Mouse (Mus musculus): ENCODE measurements at regions not wholly inside any gene's neighbourhood (a gene's known extent, or its start where the extent isn't known, plus 50 kb on each side); places are given as distances from the start of the nearest gene placed in this dataset.
"Not testable (repeated sequence)": the region's sequence is repeated elsewhere in the genome, so short reads cannot be mapped to it uniquely, and the experiment has no call there.

DNA sequence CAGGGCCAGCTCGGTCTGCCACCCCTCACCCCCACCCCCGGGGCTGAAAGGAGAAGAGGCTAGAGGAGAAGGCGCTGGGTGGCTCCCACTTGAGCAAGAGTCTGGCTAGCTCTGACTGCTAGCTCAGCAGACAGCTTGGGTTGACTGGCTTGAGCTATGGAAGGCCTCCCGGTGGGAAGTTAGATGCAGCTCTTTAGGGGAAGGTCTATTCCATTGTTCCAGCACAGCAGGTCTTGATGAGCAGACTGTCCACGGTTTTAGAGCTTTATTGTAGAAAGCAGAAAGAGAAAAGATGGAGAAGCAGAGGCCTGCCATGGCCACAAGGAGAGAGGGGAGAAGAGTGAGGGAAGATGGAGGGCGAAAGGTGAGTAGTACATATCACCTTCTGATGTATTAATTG, 190.9 kb upstream of the Col8a1 start:
- Histone ChIP-seq H3K4me3 (ENCODE audit: low read depth, low read length) (no peak overlapping the region), H3K27ac (ENCODE audit: low read depth, low read length) (no peak overlapping the region), H3K4me2 (ENCODE audit: low read depth, low read length) (no peak overlapping the region), H3K9me3 (ENCODE audit: control insufficient read depth, low read length) (no peaks in the 10 kb centered on the region), H3K36me3 (ENCODE audit: control insufficient read depth, insufficient read depth, low read length) (no peaks in the 10 kb centered on the region), H3K27me3 (ENCODE audit: control insufficient read depth, insufficient read depth, low read length) (no peaks in the 10 kb centered on the region), H3K9ac (replicated peaks; ENCODE audit: low read depth, low read length) (no peak overlapping the region), H3K4me1 (ENCODE audit: control insufficient read depth, insufficient read depth, low read length) (no peaks in the 10 kb centered on the region)
- peak; percentile 24; the same call in 1 of the 2 replicates for ATAC-seq (ENCODE audit: low read depth)
- 21% methylated on average over 6 of the region's 6 CpGs for WGBS

DNA sequence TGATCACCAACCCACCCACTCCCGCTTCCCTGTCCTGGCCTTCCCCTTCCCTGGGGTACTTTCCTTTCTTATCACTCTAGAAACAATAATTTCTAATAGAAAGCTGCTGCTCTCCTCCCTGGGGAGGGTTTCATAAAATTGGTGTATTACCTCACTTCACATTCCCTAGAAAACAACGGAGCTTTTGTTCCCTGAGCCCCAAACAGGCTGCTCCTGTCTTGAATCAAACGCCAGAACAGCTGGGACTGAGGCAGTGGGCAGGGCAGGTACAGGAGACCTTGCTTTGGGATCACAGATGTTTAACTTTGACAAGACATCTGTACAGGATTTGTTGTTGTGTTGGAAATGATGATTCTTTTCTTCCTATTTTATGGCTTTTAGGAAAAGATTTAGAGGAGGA, 192.8 kb upstream of the Col8a1 start:
- no peaks in the 10 kb centered on the region for H3K36me3 ChIP-seq (ENCODE audit: control insufficient read depth, insufficient read depth, low read length)
- H3K4me3 ChIP-seq (ENCODE audit: low read depth, low read length) = no peak overlapping the region
- no peaks in the 10 kb centered on the region for H3K9me3 ChIP-seq (ENCODE audit: control insufficient read depth, low read length)
- no peaks in the 10 kb centered on the region for H3K27me3 ChIP-seq (ENCODE audit: control insufficient read depth, insufficient read depth, low read length)
- no peak for ATAC-seq (ENCODE audit: low read depth)
- no peak overlapping the region for H3K9ac ChIP-seq (replicated peaks; ENCODE audit: low read depth, low read length)
- WGBS = 35% methylated on average over 3 of the region's 3 CpGs
- no peaks in the 10 kb centered on the region for H3K4me1 ChIP-seq (ENCODE audit: control insufficient read depth, insufficient read depth, low read length)
- no peak overlapping the region for H3K4me2 ChIP-seq (ENCODE audit: low read depth, low read length)
- H3K27ac ChIP-seq (ENCODE audit: low read depth, low read length) = no peak overlapping the region

DNA sequence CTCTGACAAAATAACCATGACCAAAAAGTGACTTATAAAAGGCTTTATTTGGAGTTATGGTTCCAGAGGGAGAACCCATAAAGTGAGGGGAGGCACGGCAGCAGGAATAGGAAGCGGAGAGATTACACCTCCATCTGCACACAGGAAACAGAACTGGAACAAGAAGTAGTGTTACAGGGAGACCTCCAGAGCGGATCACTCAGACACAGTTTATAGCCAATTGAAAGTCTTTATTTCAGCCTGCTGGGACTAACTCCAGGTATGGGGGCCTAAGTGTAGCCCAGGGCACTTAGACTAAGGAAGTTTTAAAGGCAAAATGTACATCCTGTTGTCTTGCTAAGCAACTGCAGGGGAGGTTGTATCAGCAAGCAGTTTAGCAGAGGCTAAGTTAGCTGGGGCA, 195.1 kb upstream of the Col8a1 start:
- no peaks in the 10 kb centered on the region for H3K36me3 ChIP-seq (ENCODE audit: control insufficient read depth, insufficient read depth, low read length)
- no peaks in the 10 kb centered on the region for H3K9me3 ChIP-seq (ENCODE audit: control insufficient read depth, low read length)
- ATAC-seq (ENCODE audit: low read depth) = no peak
- no peak overlapping the region for H3K27ac ChIP-seq (ENCODE audit: low read depth, low read length)
- no peaks in the 10 kb centered on the region for H3K27me3 ChIP-seq (ENCODE audit: control insufficient read depth, insufficient read depth, low read length)
- H3K4me1 ChIP-seq (ENCODE audit: control insufficient read depth, insufficient read depth, low read length) = no peaks in the 10 kb centered on the region
- H3K4me2 ChIP-seq (ENCODE audit: low read depth, low read length) = no peak overlapping the region
- 74% methylated on average over 3 of the region's 3 CpGs for WGBS
- no peak overlapping the region for H3K4me3 ChIP-seq (ENCODE audit: low read depth, low read length)
- no peak overlapping the region for H3K9ac ChIP-seq (replicated peaks; ENCODE audit: low read depth, low read length)

DNA sequence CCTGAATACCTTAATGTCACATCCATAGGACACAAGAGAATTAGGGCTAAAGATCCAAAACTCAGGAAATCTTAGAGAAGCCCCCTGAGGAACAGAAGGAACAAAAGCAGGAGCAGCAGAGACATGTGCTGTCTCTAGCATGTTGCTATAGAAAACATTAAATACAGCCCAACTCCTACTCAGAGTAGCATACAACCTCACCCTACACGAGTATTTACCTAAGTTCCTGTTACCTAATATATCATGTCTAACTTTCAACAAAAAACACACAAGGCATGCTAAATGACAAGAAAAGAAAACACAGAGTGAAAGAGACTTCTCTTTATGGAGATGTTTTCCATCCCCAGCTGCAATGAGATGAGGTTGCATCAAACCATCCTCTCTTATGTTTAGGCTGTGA, 216.4 kb upstream of the Col8a1 start:
- 64% methylated on average over 1 of the region's 1 CpGs for WGBS
- Histone ChIP-seq H3K27me3 (ENCODE audit: control insufficient read depth, insufficient read depth, low read length) (no peaks in the 10 kb centered on the region), H3K9me3 (ENCODE audit: control insufficient read depth, low read length) (no peaks in the 10 kb centered on the region)

DNA sequence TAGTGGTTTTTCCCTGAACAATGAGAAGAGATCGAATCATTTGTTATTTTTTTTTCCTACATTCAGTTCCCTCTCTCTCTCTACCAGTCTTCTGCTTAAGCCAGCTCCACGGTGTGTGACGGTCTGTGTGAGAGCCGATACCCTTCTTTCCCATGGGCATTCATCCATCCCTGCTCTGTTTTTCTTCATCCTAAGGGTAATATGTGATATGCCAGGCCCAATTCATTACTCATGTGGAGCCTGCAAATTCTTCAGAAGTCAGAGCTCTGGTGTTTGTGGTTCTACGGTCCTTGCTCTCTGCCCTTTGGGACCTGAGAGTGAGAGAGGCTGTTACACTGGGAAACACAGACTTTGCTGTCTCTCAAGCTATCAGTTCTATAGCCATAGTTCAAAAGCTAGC, 229.6 kb upstream of the Col8a1 start:
- WGBS = 72% methylated on average over 5 of the region's 5 CpGs
- no peaks in the 10 kb centered on the region for H3K36me3 ChIP-seq (ENCODE audit: control insufficient read depth, insufficient read depth, low read length)
- H3K4me2 ChIP-seq (ENCODE audit: low read depth, low read length) = no peak overlapping the region
- H3K4me1 ChIP-seq (ENCODE audit: control insufficient read depth, insufficient read depth, low read length) = no peaks in the 10 kb centered on the region
- no peak overlapping the region for H3K27ac ChIP-seq (ENCODE audit: low read depth, low read length)
- H3K9me3 ChIP-seq (ENCODE audit: control insufficient read depth, low read length) = no peaks in the 10 kb centered on the region
- H3K9ac ChIP-seq (replicated peaks; ENCODE audit: low read depth, low read length) = no peak overlapping the region
- no peak for ATAC-seq (ENCODE audit: low read depth)
- no peaks in the 10 kb centered on the region for H3K27me3 ChIP-seq (ENCODE audit: control insufficient read depth, insufficient read depth, low read length)
- H3K4me3 ChIP-seq (ENCODE audit: low read depth, low read length) = no peak overlapping the region

More for the DNA sequence above, 216.4 kb upstream of the Col8a1 start:
- Histone ChIP-seq H3K36me3 (ENCODE audit: control insufficient read depth, insufficient read depth, low read length) (no peaks in the 10 kb centered on the region), H3K9ac (replicated peaks; ENCODE audit: low read depth, low read length) (no peak overlapping the region), H3K4me1 (ENCODE audit: control insufficient read depth, insufficient read depth, low read length) (no peaks in the 10 kb centered on the region), H3K4me3 (ENCODE audit: low read depth, low read length) (no peak overlapping the region), H3K27ac (ENCODE audit: low read depth, low read length) (no peak overlapping the region), H3K4me2 (ENCODE audit: low read depth, low read length) (no peak overlapping the region)
- no peak for ATAC-seq (ENCODE audit: low read depth)

DNA sequence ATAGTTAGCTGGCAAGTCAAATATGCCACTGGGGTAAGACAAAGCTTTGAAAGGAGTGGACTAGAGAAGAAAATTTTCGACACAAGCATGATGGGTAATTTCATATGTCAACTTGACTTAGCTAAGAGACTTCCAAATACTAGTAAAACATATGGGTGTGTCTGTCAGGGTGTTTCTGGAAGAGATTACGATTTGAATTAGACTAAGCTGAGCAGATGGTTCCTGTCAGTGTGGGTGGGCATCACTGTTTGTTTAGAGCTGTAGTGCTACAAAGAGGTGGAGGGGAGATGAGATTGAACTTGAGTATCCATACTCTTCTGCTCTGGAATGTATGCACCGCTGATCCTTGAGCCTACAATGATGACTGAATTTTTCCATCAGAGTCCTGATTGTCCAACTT, 251.2 kb upstream of the Col8a1 start:
- Histone ChIP-seq H3K4me3 (ENCODE audit: low read depth, low read length) (no peak overlapping the region), H3K4me2 (ENCODE audit: low read depth, low read length) (no peak overlapping the region), H3K27me3 (ENCODE audit: control insufficient read depth, insufficient read depth, low read length) (no peaks in the 10 kb centered on the region), H3K36me3 (ENCODE audit: control insufficient read depth, insufficient read depth, low read length) (no peaks in the 10 kb centered on the region), H3K9ac (replicated peaks; ENCODE audit: low read depth, low read length) (no peak overlapping the region), H3K9me3 (ENCODE audit: control insufficient read depth, low read length) (no peaks in the 10 kb centered on the region), H3K27ac (ENCODE audit: low read depth, low read length) (no peak overlapping the region), H3K4me1 (ENCODE audit: control insufficient read depth, insufficient read depth, low read length) (no peaks in the 10 kb centered on the region)
- ATAC-seq (ENCODE audit: low read depth) = no peak
- 84% methylated on average over 3 of the region's 3 CpGs for WGBS

DNA sequence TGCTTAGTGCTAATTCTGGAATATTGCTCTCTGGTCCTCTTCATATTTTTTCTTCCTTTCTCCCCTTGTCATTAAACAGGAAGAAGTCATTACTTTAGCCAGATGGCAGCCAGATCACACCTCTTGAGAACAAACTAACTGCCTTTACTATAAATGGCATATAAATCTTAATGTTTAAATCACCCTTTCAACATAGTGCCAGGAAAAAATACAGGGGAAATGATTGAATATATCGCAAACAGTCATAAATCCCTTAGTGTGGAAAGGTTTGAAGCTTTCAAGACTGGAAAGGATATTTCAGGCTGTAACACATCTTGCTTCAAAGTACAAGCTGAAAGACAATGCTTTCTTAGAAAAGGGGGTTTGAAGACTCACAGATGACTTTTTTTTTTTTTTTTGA, 259.0 kb upstream of the Col8a1 start:
- no peak for ATAC-seq (ENCODE audit: low read depth)
- H3K4me2 ChIP-seq (ENCODE audit: low read depth, low read length) = no peak overlapping the region
- H3K9me3 ChIP-seq (ENCODE audit: control insufficient read depth, low read length) = no peaks in the 10 kb centered on the region
- H3K4me1 ChIP-seq (ENCODE audit: control insufficient read depth, insufficient read depth, low read length) = no peaks in the 10 kb centered on the region
- H3K9ac ChIP-seq (replicated peaks; ENCODE audit: low read depth, low read length) = no peak overlapping the region
- no peaks in the 10 kb centered on the region for H3K36me3 ChIP-seq (ENCODE audit: control insufficient read depth, insufficient read depth, low read length)
- 67% methylated on average over 1 of the region's 1 CpGs for WGBS
- no peak overlapping the region for H3K4me3 ChIP-seq (ENCODE audit: low read depth, low read length)
- H3K27me3 ChIP-seq (ENCODE audit: control insufficient read depth, insufficient read depth, low read length) = no peaks in the 10 kb centered on the region
- H3K27ac ChIP-seq (ENCODE audit: low read depth, low read length) = no peak overlapping the region

DNA sequence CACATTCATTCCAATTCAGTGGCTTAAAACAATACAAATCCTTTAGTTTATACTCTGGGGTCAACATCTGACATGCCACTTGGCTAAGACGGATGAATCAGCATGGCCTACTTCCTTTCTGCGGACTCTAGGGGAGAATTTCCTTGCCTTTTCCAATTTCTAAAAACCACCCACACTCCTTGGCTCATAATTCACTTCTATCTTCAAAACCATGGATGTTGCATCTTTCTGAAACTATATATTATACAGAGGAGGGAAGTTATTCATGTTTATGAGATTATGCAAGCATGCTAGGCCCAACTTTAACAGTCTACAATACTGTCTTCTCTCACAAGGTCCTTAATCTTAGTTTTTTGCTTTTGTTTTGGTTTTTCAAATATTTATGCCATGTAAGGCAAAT, 273.0 kb upstream of the Col8a1 start:
- H3K9ac ChIP-seq (replicated peaks; ENCODE audit: low read depth, low read length) = no peak overlapping the region
- no peaks in the 10 kb centered on the region for H3K9me3 ChIP-seq (ENCODE audit: control insufficient read depth, low read length)
- H3K36me3 ChIP-seq (ENCODE audit: control insufficient read depth, insufficient read depth, low read length) = no peaks in the 10 kb centered on the region
- H3K4me3 ChIP-seq (ENCODE audit: low read depth, low read length) = no peak overlapping the region
- ATAC-seq (ENCODE audit: low read depth) = no peak
- H3K27me3 ChIP-seq (ENCODE audit: control insufficient read depth, insufficient read depth, low read length) = no peaks in the 10 kb centered on the region
- no peak overlapping the region for H3K27ac ChIP-seq (ENCODE audit: low read depth, low read length)
- WGBS = 81% methylated on average over 2 of the region's 2 CpGs
- H3K4me1 ChIP-seq (ENCODE audit: control insufficient read depth, insufficient read depth, low read length) = no peaks in the 10 kb centered on the region
- no peak overlapping the region for H3K4me2 ChIP-seq (ENCODE audit: low read depth, low read length)

DNA sequence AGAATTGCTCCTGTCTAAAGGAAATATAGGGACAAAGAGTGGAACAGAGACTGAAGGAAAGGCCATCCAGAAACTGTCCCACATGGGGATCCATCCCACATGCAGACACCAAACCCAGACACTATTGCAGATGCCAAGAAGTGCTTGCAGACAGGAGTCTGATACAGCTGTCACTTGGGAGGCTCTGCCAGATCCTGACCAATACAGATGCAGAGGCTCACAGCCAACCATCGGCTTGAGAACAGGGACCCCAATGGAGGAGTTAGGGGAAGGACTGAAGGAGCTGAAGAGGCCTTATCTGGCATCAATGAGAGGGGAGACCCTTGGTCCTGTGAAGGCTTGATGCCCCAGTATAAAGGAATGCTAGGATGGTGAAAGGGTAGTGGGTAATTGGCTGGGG, 274.0 kb upstream of the Col8a1 start:
- not testable (repeated sequence) for H3K4me3 ChIP-seq (ENCODE audit: low read depth, low read length); H3K36me3 ChIP-seq (ENCODE audit: control insufficient read depth, insufficient read depth, low read length); H3K9me3 ChIP-seq (ENCODE audit: control insufficient read depth, low read length); H3K27me3 ChIP-seq (ENCODE audit: control insufficient read depth, insufficient read depth, low read length); ATAC-seq (ENCODE audit: low read depth); H3K4me2 ChIP-seq (ENCODE audit: low read depth, low read length); H3K4me1 ChIP-seq (ENCODE audit: control insufficient read depth, insufficient read depth, low read length); H3K9ac ChIP-seq (replicated peaks; ENCODE audit: low read depth, low read length); H3K27ac ChIP-seq (ENCODE audit: low read depth, low read length)
- WGBS = 88% methylated on average over 1 of the region's 1 CpGs

DNA sequence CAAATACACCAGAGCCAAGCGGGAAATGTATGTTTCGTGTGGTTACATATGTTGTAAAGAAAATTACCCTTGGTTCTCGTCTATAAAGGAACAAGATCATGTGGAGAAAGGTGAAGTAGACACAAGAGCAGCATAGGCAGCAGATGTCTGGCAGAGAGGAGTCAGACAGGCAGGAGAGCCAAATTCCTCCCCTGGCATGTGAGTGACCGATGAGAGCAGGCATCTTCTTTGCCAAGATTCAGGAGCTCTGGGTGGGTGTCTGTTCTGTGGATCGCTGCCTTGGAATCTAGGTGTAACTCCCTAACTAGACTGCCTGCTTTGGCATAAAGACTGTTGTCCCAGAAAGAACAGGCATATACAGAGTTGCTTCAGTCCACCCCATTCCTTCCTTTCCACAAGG, 275.1 kb upstream of the Col8a1 start:
- Histone ChIP-seq H3K4me3 (ENCODE audit: low read depth, low read length) (no peak overlapping the region), H3K9me3 (ENCODE audit: control insufficient read depth, low read length) (no peaks in the 10 kb centered on the region), H3K27ac (ENCODE audit: low read depth, low read length) (no peak overlapping the region), H3K27me3 (ENCODE audit: control insufficient read depth, insufficient read depth, low read length) (no peaks in the 10 kb centered on the region), H3K9ac (replicated peaks; ENCODE audit: low read depth, low read length) (no peak overlapping the region), H3K4me2 (ENCODE audit: low read depth, low read length) (no peak overlapping the region), H3K36me3 (ENCODE audit: control insufficient read depth, insufficient read depth, low read length) (no peaks in the 10 kb centered on the region), H3K4me1 (ENCODE audit: control insufficient read depth, insufficient read depth, low read length) (no peaks in the 10 kb centered on the region)
- WGBS = 87% methylated on average over 5 of the region's 5 CpGs
- no peak for ATAC-seq (ENCODE audit: low read depth)
